Mouse (Mus musculus): ENCODE data around the gene Rhox2c. TPM values are rescaled to one million over a fixed set of nuclear protein-coding genes. Genes with fewer than 3 reads are reported as not detected.
"Not testable (repeated sequence)": the region's sequence is repeated elsewhere in the genome, so short reads cannot be mapped to it uniquely, and the experiment has no call there.

Rhox2c gene
- polyA plus RNA-seq (2014; fragmentation: Nextera tagmentation; extraction: Ambion mirVana), result 0.73 TPM in 1 of 2 replicates, not detected in the other

DNA sequence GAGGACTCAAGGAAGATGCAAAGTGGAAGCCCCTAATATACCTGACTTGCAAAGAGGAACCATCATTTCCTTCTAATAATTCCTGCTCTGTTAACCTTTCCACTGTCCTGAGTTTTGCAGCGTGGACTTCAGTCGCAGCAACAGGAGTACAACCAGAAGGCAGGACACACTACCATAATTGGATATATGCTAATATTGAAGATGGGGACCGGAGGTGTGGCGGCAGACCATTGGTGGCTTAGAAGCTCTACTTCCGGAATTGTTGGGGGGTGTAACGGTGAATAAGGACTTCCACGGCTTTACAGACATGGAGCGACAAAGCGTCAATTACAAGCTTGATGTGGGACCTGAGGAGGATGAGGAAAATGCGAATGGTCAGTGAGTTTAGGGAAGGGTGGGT, at the start of gene Rhox2c:
Gene Rhox2c, plus strand, starts transcription at position 301 of the 400 bp plus-strand sequence.
- not testable (repeated sequence) for H3K4me2 ChIP-seq (ENCODE audit: low read depth, low read length); ATAC-seq (ENCODE audit: low read depth); H3K36me3 ChIP-seq (ENCODE audit: control insufficient read depth, insufficient read depth, low read length); H3K4me3 ChIP-seq (ENCODE audit: low read depth, low read length); DNase-seq (ENCODE audit: low spot score); H3K9ac ChIP-seq (ENCODE audit: low read depth, low read length); H3K27me3 ChIP-seq (replicated peaks; ENCODE audit: control insufficient read depth, insufficient read depth, low read length); H3K9me3 ChIP-seq (ENCODE audit: control insufficient read depth, low read length); H3K4me1 ChIP-seq (ENCODE audit: control insufficient read depth, insufficient read depth, low read length); H3K27ac ChIP-seq (replicated peaks; ENCODE audit: low read depth, low read length)
- 93% methylated on average over 7 of the region's 10 CpGs for WGBS

DNA sequence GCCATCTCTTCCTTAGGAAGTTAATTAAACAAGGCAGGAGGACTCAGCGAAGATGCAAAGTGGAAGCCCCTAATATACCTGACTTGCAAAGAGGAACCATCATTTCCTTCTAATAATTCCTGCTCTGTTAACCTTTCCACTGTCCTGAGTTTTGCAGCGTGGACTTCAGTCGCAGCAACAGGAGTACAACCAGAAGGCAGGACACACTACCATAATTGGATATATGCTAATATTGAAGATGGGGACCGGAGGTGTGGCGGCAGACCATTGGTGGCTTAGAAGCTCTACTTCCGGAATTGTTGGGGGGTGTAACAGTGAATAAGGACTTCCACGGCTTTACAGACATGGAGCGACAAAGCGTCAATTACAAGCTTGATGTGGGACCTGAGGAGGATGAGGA, 41.7 kb upstream of the Rhox2c start, which contains the start of gene Rhox2b:
Gene Rhox2b, plus strand, starts transcription at position 301 of the 400 bp plus-strand sequence.
- not testable (repeated sequence) for H3K4me2 ChIP-seq (ENCODE audit: low read depth, low read length); H3K9me3 ChIP-seq (ENCODE audit: control insufficient read depth, low read length); H3K27me3 ChIP-seq (replicated peaks; ENCODE audit: control insufficient read depth, insufficient read depth, low read length); H3K27ac ChIP-seq (replicated peaks; ENCODE audit: low read depth, low read length); H3K4me3 ChIP-seq (ENCODE audit: low read depth, low read length); H3K9ac ChIP-seq (ENCODE audit: low read depth, low read length); DNase-seq (ENCODE audit: low spot score); ATAC-seq (ENCODE audit: low read depth); H3K36me3 ChIP-seq (ENCODE audit: control insufficient read depth, insufficient read depth, low read length); H3K4me1 ChIP-seq (ENCODE audit: control insufficient read depth, insufficient read depth, low read length)
- no CpG with 5 or more reads among the region's 9 CpGs for WGBS

DNA sequence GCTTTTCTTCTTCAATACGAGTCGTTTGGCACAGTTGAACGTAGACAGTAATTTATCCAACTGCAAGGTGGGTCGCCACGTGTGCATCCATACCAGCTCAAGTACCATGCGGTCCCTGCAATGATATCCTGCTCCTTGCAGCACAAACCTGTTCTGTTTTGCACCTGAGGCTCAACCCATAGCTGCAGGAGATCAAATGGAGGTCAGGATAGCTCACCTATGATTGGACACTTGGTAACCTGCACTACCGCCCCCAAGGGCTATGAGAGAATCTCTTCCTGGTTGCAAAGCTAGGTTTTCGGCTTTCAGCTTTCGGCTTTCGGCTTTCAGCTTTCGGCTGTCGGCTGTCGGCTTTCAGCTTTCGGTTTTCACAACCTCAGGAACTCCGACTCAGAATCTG, 21.3 kb upstream of the Rhox2c start, which contains the start of gene Rhox4b:
Gene Rhox4b, plus strand, starts transcription at position 301 of the 400 bp plus-strand sequence.
- not testable (repeated sequence) for H3K9ac ChIP-seq (ENCODE audit: low read depth, low read length); H3K27me3 ChIP-seq (replicated peaks; ENCODE audit: control insufficient read depth, insufficient read depth, low read length); ATAC-seq (ENCODE audit: low read depth); H3K36me3 ChIP-seq (ENCODE audit: control insufficient read depth, insufficient read depth, low read length); H3K4me1 ChIP-seq (ENCODE audit: control insufficient read depth, insufficient read depth, low read length); H3K27ac ChIP-seq (replicated peaks; ENCODE audit: low read depth, low read length); H3K4me2 ChIP-seq (ENCODE audit: low read depth, low read length); DNase-seq (ENCODE audit: low spot score); H3K9me3 ChIP-seq (ENCODE audit: control insufficient read depth, low read length); H3K4me3 ChIP-seq (ENCODE audit: low read depth, low read length)
- WGBS, result 83% methylated on average over 14 of the region's 15 CpGs

DNA sequence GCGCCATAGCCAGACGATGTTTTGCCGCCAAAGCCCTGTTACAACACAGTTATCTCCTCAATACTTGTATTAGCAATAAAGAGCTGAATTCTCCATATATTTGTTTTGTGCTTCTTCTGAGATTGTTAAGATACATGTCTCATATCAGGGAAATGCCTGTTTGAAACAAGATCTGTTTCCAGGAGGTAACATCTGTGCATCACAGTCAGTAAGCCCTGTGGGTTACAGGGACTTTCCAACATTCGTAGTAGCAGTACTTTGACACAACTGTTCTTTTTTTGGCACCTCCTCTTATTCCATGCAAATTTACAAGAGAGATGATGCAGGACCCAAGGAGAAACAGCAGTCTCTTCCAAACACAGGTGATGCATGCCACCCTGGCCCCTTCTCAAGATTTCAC, 4.8 kb downstream of the Rhox2c start, which contains the start of gene Rhox3c:
Gene Rhox3c, plus strand, starts transcription at position 301 of the 400 bp plus-strand sequence.
- WGBS, result 89% methylated on average over 3 of the region's 4 CpGs
- not testable (repeated sequence) for H3K9me3 ChIP-seq (ENCODE audit: control insufficient read depth, low read length); DNase-seq (ENCODE audit: low spot score); ATAC-seq (ENCODE audit: low read depth); H3K4me2 ChIP-seq (ENCODE audit: low read depth, low read length); H3K36me3 ChIP-seq (ENCODE audit: control insufficient read depth, insufficient read depth, low read length); H3K4me1 ChIP-seq (ENCODE audit: control insufficient read depth, insufficient read depth, low read length); H3K27ac ChIP-seq (replicated peaks; ENCODE audit: low read depth, low read length); H3K4me3 ChIP-seq (ENCODE audit: low read depth, low read length); H3K27me3 ChIP-seq (replicated peaks; ENCODE audit: control insufficient read depth, insufficient read depth, low read length); H3K9ac ChIP-seq (ENCODE audit: low read depth, low read length)

DNA sequence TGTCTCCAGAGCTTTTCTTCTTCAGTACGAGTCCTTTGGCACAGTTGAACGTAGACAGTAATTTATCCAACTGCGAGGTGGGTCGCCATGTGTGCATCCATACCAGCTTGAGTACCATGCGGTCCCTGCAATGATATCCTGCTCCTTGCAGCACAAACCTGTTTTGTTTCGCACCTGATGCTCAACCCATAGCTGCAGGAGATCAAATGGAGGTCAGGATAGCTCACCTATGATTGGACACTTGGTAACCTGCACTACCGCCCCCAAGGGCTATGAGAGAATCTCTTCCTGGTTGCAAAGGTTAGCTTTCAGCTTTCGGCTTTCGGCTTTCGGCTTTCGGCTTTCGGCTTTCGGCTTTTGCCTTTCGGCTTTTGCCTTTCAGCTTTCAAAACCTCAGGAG, 26.6 kb downstream of the Rhox2c start, which contains the start of gene Rhox4c:
Gene Rhox4c, plus strand, starts transcription at position 301 of the 400 bp plus-strand sequence.
- not testable (repeated sequence) for H3K27me3 ChIP-seq (replicated peaks; ENCODE audit: control insufficient read depth, insufficient read depth, low read length); H3K9me3 ChIP-seq (ENCODE audit: control insufficient read depth, low read length); H3K4me1 ChIP-seq (ENCODE audit: control insufficient read depth, insufficient read depth, low read length); ATAC-seq (ENCODE audit: low read depth); H3K9ac ChIP-seq (ENCODE audit: low read depth, low read length); H3K27ac ChIP-seq (replicated peaks; ENCODE audit: low read depth, low read length); H3K36me3 ChIP-seq (ENCODE audit: control insufficient read depth, insufficient read depth, low read length); H3K4me3 ChIP-seq (ENCODE audit: low read depth, low read length); DNase-seq (ENCODE audit: low spot score); H3K4me2 ChIP-seq (ENCODE audit: low read depth, low read length)
- 91% methylated on average over 14 of the region's 14 CpGs for WGBS

DNA sequence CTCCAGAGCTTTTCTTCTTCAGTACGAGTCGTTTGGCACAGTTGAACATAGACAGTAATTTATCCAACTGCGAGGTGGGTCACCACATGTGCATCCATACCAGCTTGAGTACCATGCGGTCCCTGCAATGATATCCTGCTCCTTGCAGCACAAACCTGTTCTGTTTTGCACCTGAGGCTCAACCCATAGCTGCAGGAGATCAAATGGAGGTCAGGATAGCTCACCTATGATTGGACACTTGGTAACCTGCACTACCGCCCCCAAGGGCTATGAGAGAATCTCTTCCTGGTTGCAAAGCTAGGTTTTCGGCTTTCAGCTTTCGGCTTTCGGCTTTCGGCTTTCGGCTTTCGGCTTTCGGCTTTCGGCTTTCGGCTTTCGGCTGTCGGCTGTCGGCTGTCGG, 60.6 kb downstream of the Rhox2c start, which contains the start of gene Rhox4d:
Gene Rhox4d, plus strand, starts transcription at position 301 of the 400 bp plus-strand sequence.
- H3K4me1 ChIP-seq (ENCODE audit: control insufficient read depth, insufficient read depth, low read length); H3K27ac ChIP-seq (replicated peaks; ENCODE audit: low read depth, low read length); H3K9me3 ChIP-seq (ENCODE audit: control insufficient read depth, low read length); ATAC-seq (ENCODE audit: low read depth); H3K36me3 ChIP-seq (ENCODE audit: control insufficient read depth, insufficient read depth, low read length); H3K4me3 ChIP-seq (ENCODE audit: low read depth, low read length); DNase-seq (ENCODE audit: low spot score); H3K4me2 ChIP-seq (ENCODE audit: low read depth, low read length); H3K9ac ChIP-seq (ENCODE audit: low read depth, low read length); H3K27me3 ChIP-seq (replicated peaks; ENCODE audit: control insufficient read depth, insufficient read depth, low read length): not testable (repeated sequence)
- WGBS, result 97% methylated on average over 12 of the region's 18 CpGs

Other genes starting within 250 kb of the Rhox2c start
- not detected in 2 replicates for gene Gm9, start 242.6 kb upstream of the Rhox2c start, polyA plus RNA-seq (2014; fragmentation: Nextera tagmentation; extraction: Ambion mirVana)
- gene Rhox1, start 231.4 kb upstream of the Rhox2c start, polyA plus RNA-seq (2014; fragmentation: Nextera tagmentation; extraction: Ambion mirVana), result not detected in 2 replicates
- gene Rhox2a, start 208.7 kb upstream of the Rhox2c start, polyA plus RNA-seq (2014; fragmentation: Nextera tagmentation; extraction: Ambion mirVana), result not detected in 2 replicates
- not detected in 2 replicates for gene Rhox3a, start 203.8 kb upstream of the Rhox2c start, polyA plus RNA-seq (2014; fragmentation: Nextera tagmentation; extraction: Ambion mirVana)
- gene Rhox4a, start 188.3 kb upstream of the Rhox2c start, polyA plus RNA-seq (2014; fragmentation: Nextera tagmentation; extraction: Ambion mirVana), result not detected in 2 replicates
- not detected in 2 replicates for gene Rhox3a2, start 73.7 kb upstream of the Rhox2c start, polyA plus RNA-seq (2014; fragmentation: Nextera tagmentation; extraction: Ambion mirVana)
- 0.81 and 1.0 TPM in 2 replicates for gene Rhox4a2, start 62.8 kb upstream of the Rhox2c start, polyA plus RNA-seq (2014; fragmentation: Nextera tagmentation; extraction: Ambion mirVana)
- not detected in 2 replicates for gene Rhox2b, start 41.6 kb upstream of the Rhox2c start, polyA plus RNA-seq (2014; fragmentation: Nextera tagmentation; extraction: Ambion mirVana)
- 0.40 and 0.68 TPM in 2 replicates for gene Rhox4b, start 21.2 kb upstream of the Rhox2c start, polyA plus RNA-seq (2014; fragmentation: Nextera tagmentation; extraction: Ambion mirVana)
- gene Rhox3c, start 4.9 kb downstream of the Rhox2c start, polyA plus RNA-seq (2014; fragmentation: Nextera tagmentation; extraction: Ambion mirVana), result 0.22 TPM in 1 of 2 replicates, not detected in the other
- gene Rhox4c, start 26.7 kb downstream of the Rhox2c start, polyA plus RNA-seq (2014; fragmentation: Nextera tagmentation; extraction: Ambion mirVana), result not detected in 2 replicates
- not detected in 2 replicates for gene Rhox2d, start 39.7 kb downstream of the Rhox2c start, polyA plus RNA-seq (2014; fragmentation: Nextera tagmentation; extraction: Ambion mirVana)
- gene Rhox4d, start 60.7 kb downstream of the Rhox2c start, polyA plus RNA-seq (2014; fragmentation: Nextera tagmentation; extraction: Ambion mirVana), result not detected in 2 replicates
- gene Rhox2e, start 76.8 kb downstream of the Rhox2c start, polyA plus RNA-seq (2014; fragmentation: Nextera tagmentation; extraction: Ambion mirVana), result 0.22 TPM in 1 of 2 replicates, not detected in the other
- gene Rhox3e, start 88.3 kb downstream of the Rhox2c start, polyA plus RNA-seq (2014; fragmentation: Nextera tagmentation; extraction: Ambion mirVana), result not detected in 2 replicates
- not detected in 2 replicates for gene Rhox4e, start 103.7 kb downstream of the Rhox2c start, polyA plus RNA-seq (2014; fragmentation: Nextera tagmentation; extraction: Ambion mirVana)
- gene Rhox2f, start 117.7 kb downstream of the Rhox2c start, polyA plus RNA-seq (2014; fragmentation: Nextera tagmentation; extraction: Ambion mirVana), result not detected in 2 replicates
- gene Rhox3f, start 127.3 kb downstream of the Rhox2c start, polyA plus RNA-seq (2014; fragmentation: Nextera tagmentation; extraction: Ambion mirVana), result not detected in 2 replicates
- not detected in 2 replicates for gene Rhox4f, start 154.0 kb downstream of the Rhox2c start, polyA plus RNA-seq (2014; fragmentation: Nextera tagmentation; extraction: Ambion mirVana)
- gene Rhox3g, start 174.9 kb downstream of the Rhox2c start, polyA plus RNA-seq (2014; fragmentation: Nextera tagmentation; extraction: Ambion mirVana), result not detected in 2 replicates
- not detected in 2 replicates for gene Rhox2g, start 189.8 kb downstream of the Rhox2c start, polyA plus RNA-seq (2014; fragmentation: Nextera tagmentation; extraction: Ambion mirVana)
- not detected in 2 replicates for gene Rhox4g, start 197.6 kb downstream of the Rhox2c start, polyA plus RNA-seq (2014; fragmentation: Nextera tagmentation; extraction: Ambion mirVana)
- gene Rhox3h, start 215.1 kb downstream of the Rhox2c start, polyA plus RNA-seq (2014; fragmentation: Nextera tagmentation; extraction: Ambion mirVana), result not detected in 2 replicates
- gene Rhox2h, start 219.6 kb downstream of the Rhox2c start, polyA plus RNA-seq (2014; fragmentation: Nextera tagmentation; extraction: Ambion mirVana), result not detected in 2 replicates

All from embryonic facial prominence, embryonic 14.5 days (tissue).